Mouse (Mus musculus) activated CD4-positive, CD25-positive, alpha-beta regulatory T cell, adult 4 months (primary cell): Measurements from ENCODE around the gene Pcdh9. TPM values are rescaled to one million over a fixed set of nuclear protein-coding genes. Genes with fewer than 3 reads are reported as not detected.

Source experiments
- ATAC-seq: one replicate; pipeline ENCODE4 v1.8.0; 2017
- polyA plus RNA-seq, 2 experiments: library from polyadenylated mRNA; unstranded; fragments of 100-300 nt; shearing (Covaris generic); gene quantifications; one replicate each; pipeline ENCODE4 v1.2.1; 2017

The Pcdh9 gene
- polyA plus RNA-seq, 2 experiments from 2014 or later = not detected

- ATAC-seq = no peak
These were observed 104.2 kb downstream of the Pcdh9 start for GRCm38 (mm10) chr14:93786234-93786633.

- no peak for ATAC-seq
These were observed 105.4 kb downstream of the Pcdh9 start for GRCm38 (mm10) chr14:93785031-93785430.

- no peak for ATAC-seq
These were observed 127.6 kb downstream of the Pcdh9 start for GRCm38 (mm10) chr14:93762855-93763254.

DNA sequence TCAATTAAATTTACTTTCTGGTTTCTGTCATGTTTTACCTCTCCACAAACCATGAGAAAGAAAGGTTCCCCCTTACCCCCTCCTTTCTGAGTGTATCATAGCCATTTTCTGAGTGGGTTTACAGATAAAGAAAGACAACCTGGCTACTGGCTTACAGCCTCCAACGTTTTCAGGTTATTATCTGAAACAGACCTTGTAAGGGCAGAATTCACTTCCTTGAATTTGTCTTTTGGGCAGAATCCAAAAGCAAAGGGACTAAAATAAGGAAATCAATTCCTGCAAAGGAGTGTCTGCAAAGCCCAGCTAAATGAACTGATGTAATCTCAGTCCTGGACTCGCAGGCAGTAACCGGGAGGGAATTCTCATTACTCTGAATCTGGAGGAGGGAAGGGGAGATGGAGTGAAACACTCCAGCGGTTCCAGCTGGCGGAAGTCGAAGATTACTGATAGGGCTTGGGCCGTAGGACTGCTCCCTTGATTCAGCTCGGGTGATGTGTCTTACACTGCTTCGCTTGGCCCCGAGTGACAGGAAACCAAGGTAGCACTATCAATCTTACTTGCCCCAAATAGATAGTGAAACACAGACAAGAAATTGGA lies 156.3 kb downstream of the Pcdh9 start:
- ATAC-seq = no peak

GRCm38 (mm10) chr14:93725798-93726197 lies 164.7 kb downstream of the Pcdh9 start:
- ATAC-seq = no peak

- ATAC-seq = no peak
These were observed 171.3 kb downstream of the Pcdh9 start for GRCm38 (mm10) chr14:93719208-93719607.

DNA sequence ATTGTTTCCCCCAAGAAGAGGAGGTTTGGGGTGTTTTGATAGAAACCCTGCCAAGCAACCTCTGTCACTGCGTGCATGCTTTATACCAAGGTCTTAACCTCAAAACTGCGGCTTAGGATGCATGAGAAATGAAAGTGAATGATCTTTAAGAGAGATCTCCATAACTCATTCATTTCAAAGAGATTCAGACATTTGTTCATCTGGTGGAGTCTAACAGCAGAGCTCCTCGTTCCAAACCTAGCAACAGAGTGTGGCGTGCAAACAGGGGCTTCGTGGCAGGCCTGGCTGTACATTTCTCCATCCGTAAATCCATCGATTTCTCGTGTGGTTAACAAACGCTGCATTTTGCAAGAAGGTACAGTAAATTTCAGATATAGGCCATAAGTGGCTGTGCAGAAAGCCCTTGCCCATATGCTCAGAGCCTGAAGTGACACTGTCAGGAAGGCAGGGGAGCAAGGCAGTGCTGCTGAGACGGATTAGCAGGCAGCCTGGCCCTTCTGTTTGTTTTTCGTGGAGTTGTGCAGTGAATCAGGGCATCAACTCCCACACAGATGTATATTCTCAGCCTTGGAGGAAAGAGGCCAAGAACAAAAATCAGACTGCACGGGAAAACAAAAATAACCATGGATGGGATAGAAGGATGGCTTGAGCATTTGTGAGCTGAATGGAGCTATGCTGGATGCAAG lies 177.1 kb downstream of the Pcdh9 start:
- no peak for ATAC-seq

DNA sequence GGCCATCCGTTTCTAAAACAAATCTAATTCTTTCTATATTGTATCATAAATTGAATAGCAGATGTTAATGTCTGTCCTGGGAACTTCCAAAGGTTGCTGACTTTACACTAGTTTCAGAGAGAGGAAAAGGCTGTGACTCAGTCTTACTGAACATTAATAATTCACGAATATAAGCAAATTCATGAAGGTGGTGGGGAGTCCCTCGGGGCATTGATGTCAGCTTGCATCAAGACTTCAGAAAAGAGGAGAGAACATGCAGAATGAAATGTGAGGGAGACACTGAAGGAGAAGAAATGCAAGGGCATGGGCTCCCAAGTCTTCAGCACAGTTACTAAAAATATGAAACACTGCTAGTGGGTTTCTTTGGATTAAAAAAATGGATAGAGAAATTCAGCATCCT lies 181.8 kb downstream of the Pcdh9 start:
- no peak for ATAC-seq

DNA sequence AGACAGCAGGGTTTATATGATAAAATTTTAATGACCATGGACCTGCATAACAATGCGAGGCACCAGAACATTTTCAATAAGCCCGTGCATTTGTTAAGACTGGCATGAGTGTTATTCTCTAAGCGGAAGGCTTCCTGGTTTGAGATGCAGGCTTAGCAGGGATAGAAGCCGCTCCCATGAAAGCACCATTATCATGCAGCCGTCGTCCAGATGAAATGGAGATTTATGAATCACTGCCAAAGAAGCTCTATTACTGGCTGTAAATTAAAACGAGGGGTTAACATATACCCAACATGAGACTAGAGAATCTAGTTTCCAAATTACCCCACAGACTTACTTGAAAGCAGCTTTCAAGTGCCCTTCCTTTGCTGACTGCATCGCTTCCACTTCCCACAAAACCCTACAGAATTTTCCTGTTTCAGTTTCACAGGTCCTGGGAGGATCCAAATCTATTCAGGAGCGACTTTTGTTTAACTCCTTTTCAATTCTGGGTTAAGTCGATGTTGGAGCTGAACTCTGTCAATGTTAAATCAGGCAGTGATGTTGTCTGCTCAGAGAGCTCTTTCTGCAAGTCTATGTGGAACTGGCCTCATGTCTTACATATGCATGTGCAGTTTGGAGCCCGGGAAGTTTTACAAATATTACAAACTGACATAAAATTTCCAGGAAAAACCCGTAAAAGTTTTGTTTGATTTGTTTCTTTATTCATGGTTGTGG lies 188.9 kb downstream of the Pcdh9 start:
- ATAC-seq = no peak

DNA sequence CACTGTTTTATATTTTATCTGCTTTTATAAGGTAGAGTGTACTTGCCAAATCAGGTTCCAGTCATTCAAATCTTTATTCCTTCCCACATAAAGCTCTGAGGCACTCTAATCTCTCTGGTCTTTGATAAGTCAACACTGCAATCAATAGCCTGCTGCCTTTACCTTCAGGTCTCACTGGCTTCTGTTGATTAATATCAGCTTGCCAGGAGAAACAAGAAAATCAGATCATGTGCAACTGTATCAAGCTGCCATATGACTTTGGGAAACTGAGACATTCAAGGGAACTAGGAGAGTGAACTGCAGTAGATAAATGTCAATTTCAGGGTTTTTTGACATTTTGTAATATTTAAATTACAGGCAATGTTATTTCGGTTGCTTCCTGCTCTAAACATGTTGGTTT lies 189.6 kb downstream of the Pcdh9 start:
- no peak for ATAC-seq

- ATAC-seq = no peak
These were observed 205.8 kb downstream of the Pcdh9 start for GRCm38 (mm10) chr14:93684641-93685040.

GRCm38 (mm10) chr14:93675273-93676068 lies 215.0 kb downstream of the Pcdh9 start:
- no peak for ATAC-seq

GRCm38 (mm10) chr14:93653986-93654757 lies 236.3 kb downstream of the Pcdh9 start:
- ATAC-seq = no peak

DNA sequence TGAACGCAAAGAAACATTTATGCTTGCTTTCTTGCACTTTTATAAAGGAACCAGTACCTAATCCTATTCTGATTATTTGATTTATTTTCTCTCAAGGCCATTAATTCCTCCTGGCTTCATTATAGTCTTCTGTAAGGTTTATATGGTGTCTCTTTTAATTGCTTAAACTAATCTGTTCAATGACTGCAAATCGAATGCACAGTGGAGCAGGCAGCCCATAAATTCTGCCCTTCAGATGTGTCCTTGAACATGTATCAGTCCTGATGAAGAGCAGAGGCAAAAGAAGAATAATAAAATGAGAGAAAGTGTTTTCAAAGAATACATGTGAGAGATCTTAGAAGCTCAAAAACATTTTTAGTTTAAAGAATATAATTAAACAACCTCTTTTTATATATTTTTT lies 263.2 kb downstream of the Pcdh9 start:
- ATAC-seq = no peak

GRCm38 (mm10) chr14:93624144-93624543 lies 266.3 kb downstream of the Pcdh9 start:
- ATAC-seq = no peak

GRCm38 (mm10) chr14:93621211-93621610 lies 269.3 kb downstream of the Pcdh9 start:
- no peak for ATAC-seq

GRCm38 (mm10) chr14:93607546-93607945 lies 282.9 kb downstream of the Pcdh9 start:
- no peak for ATAC-seq

DNA sequence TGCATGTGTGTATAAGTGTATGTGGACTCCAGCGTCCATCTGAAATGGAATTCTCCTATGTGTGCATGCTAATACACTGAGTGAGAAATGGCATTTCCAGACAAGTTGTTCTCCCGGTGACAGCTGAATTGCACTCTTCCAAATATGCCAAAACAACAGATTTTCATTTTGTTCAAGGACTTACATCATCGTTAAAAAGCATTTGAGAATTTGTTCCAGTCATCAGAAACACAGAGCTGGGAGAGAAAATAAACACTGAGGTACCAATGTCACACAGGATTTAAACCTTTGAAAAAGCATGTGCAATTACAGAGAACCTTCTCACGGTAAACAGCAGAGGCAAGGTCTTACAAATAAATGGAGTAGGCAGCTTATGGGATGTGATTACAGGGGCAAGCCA lies 290.5 kb downstream of the Pcdh9 start:
- ATAC-seq = no peak

GRCm38 (mm10) chr14:93585432-93586024 lies 305.0 kb downstream of the Pcdh9 start:
- ATAC-seq = no peak

GRCm38 (mm10) chr14:93564361-93564760 lies 326.1 kb downstream of the Pcdh9 start:
- no peak for ATAC-seq

GRCm38 (mm10) chr14:93561577-93561976 lies 328.9 kb downstream of the Pcdh9 start:
- ATAC-seq = no peak

DNA sequence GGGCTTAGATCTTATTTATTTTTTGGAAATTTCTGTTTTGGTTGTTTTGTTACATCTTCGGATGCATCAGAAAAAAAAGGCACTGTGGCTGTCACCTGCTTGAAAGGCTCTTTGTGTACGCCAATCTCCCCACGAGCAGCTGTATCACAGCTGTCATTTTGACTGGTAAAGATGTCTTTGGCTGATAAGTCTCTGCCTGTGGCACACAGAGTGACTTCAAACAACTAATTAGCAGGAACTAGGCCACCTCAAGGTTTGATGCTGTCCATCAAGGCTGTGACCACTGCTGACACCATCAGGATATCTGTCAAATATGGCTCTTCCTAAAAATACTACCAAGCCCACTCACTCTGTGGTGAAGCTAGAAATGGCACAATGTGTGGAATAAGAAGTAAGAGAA lies 336.7 kb downstream of the Pcdh9 start:
- ATAC-seq = no peak
